Mouse (Mus musculus) kidney, adult 18-20 months (tissue): ENCODE results near the gene En1.

Source experiments
- DNase-seq: peaks from one replicate; pipeline ENCODE4 v3.0.0; 2021

Gene En1

DNA sequence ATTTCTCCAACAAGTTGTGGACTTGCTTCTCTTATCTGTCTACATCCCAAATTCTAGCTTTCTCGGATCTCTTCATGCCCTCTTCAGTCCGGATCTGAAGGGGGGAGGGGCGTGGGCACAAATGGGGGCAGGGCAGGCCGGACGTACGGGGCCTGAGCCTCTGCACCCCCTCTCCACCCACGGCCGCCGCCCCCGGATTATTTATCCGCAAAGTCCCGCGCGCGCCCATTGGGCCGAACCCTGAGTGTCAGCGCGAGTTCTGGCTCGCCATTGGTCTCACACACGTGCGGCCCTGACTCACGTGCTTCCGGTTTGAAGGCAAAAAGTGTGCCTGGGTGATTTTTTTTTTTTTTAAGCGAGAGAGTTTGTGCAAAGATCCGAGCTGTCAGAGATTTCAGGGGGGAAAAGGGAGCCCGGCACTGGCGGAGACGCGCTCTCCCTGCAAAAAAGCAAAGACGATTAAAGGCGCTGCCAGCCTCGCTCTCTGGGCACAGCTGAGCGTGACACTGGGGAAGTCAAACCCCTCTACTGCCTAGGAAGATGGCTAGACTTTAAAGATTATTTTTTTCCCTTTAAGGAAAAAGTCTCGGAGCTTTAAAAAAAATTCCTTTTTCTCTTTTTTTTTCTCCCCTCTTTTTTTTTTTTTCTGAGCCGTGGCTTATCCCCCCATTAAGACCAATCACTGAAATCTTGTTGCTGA is at the start of gene En1:
Gene En1 (plus strand): TSS at position 388 of the 700 bp plus-strand sequence.
- peak; percentile 14 for DNase-seq

DNA sequence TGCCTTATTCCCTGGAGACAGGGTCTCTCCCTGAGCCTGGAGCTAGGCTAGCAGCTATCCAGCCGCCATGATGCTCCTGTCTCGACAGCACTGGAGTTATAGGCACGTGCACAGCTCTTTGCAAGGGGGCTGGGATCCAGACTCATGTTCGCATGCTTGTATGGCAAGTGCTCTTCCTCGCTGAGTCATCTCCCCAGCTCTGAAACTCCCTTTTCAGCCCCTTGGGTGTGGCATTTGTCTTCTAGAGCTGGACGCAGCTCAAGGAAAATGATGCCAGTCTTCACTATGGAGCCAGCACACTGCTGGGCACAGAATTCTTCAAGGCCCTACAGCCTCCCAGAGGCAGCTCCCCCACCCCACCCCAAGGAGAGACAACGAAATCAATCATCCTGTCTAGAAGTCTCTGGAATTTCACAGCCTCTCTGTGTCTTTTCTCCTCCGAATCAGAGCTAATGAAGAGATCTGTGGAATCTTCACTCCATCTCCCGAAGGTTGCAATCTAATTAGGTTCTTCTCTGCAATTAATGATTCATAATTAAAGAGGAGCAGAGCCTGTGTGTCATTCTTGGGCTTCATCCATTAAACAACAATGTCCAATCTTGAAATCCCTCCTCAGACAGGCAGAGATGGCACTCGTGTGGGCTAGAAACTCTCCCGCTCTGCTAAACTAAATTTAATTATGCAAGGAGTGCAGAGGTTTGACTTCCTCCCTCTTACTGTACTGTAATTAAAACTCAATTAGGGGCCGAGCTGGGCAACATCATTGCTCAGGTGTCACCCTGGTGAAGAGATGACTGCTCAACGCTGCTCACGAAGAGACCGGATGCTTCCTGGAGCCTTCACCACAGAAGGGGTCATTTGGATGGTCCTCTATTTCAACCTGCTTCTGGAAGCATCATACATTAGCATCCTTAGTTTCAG is 45.0 kb upstream of the En1 start:
- no peak for DNase-seq

DNA sequence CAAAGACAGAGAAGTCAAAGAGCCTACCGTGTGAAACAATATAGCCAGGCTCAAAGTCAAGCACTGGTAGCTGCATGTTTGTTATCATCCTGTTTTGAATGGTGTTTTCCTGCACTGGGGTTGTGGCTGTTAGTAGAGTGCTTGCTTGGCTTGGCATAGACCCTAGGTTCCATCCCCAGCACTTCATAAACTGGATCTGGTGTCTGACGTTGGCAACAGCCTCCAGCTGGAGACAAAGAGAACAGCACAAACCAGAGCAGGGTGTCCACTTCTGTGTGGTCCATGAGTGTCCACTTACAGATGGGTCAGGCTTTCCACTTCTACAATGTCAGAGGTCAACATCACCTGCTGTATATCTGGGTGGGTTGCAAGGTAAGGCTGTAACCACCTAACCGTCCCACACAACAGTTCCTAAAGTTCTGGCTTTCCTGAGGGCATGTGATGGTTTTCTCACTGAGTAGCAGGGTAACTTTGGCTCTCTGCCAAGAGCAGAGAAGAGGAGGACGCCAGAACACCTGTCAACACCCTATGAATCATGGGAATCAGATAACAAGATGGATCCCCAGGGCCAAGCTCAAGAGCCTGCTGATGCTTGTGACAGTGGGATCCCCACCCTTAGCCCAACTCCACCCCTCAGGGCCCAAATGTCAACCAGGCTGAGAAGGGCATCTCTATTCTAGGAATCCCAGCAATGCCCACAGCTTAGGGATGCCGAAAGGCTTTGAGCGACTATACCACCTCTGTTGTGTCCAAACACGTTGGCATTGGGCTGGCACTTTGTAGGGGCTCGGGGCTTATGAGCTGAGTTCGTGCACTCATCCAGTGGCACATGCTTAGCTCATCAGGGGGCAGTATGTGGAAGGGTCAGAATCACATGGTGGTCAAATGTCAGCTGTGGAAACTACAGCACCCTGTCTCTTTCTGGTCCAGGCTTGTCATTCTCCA is 43.6 kb upstream of the En1 start:
- DNase-seq, result no peak

DNA sequence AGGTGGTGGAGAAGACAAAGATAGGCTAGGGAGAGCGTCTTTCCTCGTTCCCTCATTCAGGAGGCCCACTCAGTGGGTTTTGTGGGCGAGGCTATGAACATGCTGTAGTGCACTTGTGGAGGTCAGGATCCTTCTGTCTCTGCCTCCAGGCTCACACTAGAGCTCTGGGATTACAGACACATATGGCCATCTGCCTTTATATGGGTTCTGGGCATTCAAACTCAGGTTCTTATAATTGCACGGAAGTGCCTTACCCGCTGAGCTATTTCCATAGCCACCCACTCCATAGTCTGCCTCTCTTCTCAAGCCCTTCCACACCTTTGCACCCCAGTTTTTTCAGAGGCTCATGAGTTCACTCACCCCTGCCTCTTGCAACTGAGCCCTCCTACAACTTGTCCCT is 42.3 kb upstream of the En1 start:
- DNase-seq, result no peak

DNA sequence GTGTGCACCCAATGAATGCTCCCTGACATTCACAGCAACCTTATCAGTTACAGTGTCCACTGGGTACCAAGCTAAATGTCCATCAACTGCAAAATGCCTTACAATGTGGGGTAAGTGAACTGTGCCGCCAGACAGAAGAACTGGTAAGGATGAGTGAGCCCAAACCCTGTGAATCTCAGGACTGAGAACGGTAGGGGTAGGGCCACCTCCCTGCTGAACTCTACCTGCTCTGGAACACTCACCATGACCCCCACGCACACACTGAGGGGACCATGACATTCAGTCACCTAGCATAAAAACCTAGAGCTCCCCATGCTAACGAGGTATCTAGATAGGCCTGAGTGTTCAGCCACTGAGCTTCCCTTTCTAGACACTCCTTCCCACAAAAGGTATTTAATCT is 20.9 kb upstream of the En1 start:
- no peak for DNase-seq

DNA sequence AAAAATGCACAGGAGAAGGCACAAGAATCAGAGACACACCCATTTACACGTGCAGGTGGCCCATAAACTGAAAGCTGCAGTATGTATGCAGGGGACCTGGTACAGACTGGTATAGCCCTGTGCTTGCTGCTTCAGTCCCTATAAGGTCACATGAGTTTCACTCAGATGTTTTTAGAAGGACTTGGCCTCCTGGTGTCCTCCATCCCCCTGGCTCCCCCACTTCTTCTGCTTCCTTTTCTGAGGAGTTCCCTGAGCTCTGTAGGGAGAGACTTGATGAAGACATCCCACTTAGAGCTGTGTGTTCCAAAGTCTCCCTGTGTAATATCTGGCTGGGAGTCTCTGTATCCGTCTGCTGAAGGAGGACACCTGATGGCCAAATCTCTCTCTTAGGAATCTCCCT is 16.7 kb upstream of the En1 start:
- DNase-seq, result no peak

DNA sequence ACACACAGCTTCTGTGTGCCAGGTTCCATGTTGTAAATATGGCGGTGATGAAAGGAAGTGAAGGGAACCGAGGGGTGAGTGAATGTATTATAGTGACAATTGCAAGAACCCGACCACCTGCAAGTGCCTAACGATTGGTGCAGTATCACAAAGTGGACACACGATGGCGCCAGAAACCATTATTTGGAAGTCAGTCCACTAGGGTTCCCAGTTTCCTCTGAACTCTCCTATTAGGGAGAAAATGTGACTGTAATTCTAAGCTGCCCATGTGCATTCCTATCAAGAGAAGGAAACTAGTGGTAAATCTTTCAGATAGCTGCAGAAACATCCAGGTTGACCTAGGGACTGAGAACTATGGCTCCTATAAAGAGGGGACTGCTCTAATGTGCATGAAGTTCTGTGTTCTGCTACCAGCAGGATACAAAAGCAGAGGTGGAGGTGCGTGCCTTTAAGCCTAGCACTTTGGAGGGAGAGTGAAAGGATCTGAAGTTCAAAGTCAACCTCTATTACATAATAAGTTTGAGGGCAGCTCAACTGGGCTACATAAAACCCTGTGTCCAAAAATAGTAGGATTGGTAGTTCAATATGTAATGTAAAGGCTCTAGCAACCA is 15.6 kb upstream of the En1 start:
- peak; percentile 69 for DNase-seq

DNA sequence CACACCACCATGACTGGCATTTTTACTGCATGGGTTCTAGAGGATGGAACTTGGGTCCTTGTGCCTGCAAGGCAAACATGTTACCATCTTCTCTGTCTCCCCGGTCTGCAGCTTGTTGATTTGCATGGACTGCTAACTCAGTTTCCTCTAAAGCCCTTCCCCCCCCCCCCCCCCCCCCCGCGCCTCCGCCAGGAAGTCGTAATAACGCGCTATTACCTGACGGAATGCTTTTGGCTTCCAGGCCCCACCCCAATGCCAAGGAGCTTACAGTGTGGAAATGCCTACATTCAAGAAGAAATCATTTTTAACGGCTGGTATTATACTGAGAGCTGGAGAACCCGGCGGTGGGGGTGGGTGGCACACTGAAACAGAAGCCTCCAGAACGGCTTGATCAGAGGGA is 14.8 kb upstream of the En1 start:
- no peak for DNase-seq

DNA sequence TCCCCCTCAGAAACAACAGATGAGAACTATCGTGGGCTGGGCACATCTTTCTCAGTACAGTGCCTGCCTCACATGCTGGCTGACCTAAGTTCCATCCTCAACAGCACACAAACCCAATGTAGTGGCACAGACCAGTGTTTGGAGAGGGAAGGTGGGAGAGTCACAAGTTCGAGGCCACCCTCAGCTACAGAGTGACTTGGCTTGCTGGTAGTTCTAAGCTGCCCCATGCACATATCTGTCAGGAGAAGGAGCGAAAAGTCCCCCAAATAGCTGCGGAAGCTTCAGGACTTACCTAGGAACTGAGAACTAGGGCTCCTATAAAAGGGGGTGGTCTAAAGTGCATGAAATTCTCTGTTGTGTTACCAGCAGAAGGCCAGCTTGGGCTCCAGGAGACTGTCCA is 14.3 kb upstream of the En1 start:
- no peak for DNase-seq

DNA sequence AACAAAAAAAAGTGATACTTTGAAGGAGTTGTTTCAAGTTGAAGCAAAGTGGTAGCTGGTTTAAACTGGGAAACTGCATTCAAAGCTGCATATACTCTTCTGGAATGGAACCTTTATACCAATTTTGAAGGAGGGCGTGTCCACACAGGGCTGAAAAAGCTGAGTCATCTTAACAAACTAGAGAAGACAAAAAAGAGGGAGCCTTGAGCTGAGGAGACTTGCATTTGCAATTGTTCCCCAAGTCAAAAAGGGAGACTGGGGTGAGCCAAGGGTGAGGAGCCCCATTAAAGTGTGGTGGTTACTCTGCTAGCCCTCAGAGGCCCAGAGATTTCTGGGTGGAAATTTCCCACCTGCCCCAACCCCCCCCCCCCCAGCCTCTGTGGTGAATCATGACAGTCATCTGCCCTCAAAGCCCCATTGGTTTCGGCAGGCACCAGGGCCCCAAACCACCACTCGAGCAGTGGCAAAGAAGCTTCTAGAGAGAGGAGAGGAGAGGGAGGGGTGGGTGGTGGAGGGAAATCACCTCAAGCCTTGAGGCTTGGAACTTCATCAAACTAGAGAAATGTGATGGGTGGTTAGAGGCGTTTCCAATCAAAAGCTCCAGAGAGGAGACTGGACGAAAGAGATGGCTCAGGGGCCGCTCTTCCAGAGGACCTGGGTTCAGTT is 13.7 kb upstream of the En1 start:
- DNase-seq, result no peak

DNA sequence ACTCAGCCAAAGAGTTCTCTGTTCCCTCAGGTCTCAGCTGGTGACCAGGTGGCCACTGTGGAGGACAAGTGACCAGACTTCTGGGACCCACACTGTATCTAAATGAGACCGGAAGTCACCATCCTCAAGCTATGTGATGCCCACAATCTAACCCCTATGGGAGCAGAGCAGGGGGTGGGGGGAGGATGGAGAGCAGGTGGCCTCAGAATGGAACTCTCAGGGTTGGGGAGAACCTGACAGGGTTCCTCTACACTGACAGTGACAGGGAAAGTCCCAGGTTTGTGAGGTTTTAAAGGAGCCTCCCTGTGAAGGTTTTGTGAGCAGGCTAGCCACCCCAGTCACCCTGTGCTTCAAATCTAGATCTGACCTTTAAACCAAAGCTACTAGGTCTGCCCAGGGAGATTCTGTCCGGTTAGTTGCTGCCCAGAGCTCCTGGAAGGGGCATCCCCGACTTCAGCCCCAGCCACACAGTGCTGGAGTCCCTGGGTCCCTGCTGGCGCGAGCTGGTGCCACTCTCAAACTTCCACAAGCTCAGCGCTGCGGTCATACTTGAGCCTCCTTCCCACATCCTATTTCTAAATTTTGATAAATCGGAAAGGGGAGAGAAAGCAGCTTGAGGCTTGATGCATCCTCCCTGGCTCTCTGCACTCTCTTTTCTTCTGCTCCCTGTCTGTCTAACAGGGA is 8.8 kb upstream of the En1 start:
- DNase-seq, result no peak

DNA sequence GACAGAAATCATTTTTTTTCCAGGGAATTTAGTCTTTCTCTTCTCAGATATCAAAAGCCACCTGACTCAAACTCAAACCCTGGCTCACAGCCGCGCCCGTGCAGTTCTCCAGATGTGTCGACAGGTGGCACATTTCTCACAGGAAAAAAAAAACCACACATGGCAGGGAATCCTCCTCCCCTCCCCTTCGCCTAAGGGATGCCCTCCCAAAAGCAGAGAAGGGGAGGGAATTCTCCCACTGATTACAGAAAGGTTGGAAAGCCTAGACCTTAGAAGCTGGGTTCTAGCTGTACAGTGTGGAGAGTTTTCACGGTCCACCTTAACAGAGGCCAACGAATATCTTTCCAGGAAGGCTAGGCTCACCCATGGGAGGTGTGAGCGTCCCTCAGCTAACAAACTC is 7.6 kb upstream of the En1 start:
- DNase-seq, result peak; percentile 33

DNA sequence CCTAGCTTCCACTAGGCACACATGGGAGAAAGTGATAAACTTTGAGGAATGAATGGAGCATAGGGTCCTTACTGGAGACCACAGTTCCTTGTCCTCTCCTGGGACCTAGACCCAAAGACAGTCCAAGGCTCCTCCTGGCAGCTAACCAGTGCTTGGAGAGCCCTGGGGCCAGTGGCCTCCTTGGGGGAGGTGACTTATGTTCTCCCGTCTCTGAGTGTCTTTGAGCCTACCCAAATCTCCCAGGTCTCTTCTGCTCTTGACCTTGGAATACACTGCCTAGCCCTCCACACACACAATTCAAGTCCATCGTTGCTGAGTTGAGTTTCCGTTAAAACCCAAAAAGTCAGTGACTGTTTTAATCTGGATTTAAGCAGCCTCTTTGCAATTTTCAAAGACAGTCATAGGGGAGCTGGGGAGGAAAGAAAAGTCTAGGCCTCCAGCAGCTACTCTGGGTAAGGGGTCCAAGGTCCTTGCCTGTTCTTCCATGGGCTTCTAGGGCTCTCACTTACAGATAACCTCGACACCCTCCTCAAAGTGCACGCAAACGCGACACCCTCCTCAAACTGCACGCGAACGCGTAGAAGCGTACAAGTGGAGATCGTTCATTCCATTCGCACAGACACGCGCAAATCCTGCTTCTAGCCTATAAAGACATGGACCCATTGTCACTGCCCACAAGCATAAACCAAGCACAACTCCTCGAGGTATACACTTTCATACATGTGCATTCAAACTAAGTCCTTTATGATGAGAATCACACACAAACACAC is 6.6 kb upstream of the En1 start:
- DNase-seq, result no peak

DNA sequence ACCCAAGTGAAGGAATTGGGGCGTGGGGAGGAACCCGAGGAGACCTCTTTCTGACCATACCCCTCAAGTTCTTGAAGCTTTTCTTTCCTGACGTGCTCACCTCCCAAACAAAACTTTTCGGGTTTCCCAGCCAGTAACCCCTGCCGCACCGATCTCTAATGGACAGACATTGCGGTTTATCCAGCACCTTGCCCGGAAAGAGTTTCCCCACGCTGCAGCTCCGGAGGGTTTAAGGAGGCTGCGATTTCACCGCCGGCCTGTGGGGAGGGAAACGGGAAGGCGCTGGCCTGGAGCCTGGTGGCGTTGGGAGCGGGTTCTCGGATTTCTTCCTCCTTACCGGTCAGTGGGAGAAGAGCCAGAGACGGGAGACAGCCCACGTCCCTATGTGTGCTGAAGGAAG is 5.9 kb upstream of the En1 start:
- no peak for DNase-seq

DNA sequence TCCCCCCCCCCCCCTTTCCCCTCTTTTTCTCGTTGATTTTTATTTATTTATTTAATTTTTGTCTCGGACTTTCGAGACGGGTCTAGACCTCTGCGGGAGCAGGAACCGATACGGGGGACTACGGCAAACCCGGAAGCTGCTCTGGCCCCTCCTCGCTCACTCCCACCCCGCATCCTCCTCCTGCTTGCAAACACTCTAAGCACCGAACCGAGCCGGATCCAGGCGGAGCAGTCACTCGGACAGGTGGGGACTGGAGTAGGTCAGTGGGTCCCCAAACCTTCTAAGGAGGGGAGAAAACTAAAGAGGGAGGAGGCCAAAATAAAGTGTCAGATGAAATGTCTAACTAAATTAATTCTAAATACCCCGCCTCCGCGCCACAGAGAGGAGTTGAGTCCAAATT is 5.4 kb upstream of the En1 start:
- no peak for DNase-seq

DNA sequence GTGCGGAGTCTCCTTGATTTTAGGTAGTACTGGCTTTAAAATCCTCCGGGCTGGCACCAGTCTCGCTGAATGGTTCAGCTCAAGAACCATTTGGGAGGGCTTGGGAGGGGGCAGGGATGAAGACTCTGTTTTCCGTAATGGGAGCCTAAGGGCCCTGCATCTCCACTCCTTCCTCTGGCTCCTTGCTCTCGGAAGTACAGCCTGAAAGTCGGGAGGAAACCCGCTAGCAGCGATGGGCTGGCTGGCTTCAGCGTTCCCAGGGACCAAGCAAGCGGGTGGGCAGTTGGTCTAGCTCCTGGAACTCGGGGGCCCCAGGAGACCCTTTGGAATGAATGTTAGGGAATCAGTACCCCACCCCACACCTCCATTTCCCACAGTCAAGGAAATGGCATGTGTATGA is 4.9 kb upstream of the En1 start:
- no peak for DNase-seq

DNA sequence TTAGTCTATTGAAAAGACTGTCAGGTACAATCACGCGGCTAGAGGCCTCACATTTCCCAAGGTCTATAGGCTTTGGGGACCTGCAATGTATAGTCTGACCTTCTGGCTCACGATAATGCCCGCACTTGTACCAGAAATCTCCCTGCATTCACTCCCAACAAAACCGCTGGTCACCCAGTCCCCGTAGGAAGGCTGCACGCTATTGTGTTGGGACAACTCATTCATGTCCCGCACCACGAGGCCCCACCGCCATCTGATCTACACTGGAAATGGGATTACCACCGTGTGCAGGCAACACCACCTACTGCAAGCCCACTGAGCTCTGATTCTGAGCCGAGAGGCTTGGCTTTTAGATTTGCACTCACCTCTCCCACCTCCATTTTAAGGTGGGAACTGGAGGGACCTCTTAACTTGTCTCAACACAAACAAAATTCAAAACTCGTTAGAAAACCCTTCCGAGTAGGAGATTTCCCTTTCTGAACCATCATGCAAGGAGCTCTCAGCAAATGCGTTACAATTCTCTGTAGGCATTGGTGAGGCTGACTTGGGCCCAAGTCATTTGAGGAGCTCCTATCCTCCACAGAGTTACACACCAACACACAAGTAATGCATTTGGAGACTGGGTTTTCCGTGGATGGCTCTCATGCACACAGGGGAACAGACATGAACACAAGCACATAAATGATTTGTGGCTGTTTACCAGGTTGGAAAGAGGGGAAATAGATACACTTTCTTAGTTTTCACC is 3.9 kb upstream of the En1 start:
- no peak for DNase-seq

DNA sequence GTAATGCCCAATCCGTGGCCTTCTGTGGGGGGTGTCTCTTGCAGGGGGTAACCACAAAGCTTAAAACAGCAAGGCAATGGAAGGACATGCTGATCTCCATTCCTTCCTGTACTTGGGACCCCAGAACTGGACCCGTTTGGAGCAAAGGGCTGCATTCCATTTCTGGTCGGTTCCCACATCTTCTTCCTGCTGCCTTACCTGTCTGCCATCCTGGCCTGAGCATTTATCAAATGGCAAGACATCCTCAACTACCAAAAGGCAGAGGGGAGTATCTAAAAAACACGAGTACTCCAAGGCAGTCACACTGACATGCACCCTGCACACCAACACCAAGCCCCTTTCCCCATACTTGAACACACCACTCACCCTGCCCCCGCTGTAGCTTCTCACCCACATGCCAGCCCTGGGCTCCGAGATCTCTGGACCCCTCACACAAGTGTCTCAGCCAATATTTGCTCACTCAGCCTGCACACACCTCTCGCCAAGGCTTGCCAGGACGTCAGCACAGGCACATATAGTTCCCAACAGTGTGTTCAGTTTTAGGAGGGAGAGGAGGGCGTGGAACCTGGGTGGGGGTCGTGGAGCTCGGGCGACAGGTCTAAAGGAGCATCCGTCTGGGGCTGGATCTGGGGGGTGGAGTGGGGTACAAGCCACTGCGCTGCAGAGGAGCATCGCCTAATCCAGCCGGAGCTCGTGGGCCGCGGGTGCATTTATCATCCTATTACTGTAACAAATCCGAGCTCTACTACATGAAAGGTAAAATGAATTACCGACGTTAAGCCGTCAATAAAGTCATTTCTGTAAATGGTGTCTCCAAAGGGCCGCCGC is 2.7 kb upstream of the En1 start:
- no peak for DNase-seq

DNA sequence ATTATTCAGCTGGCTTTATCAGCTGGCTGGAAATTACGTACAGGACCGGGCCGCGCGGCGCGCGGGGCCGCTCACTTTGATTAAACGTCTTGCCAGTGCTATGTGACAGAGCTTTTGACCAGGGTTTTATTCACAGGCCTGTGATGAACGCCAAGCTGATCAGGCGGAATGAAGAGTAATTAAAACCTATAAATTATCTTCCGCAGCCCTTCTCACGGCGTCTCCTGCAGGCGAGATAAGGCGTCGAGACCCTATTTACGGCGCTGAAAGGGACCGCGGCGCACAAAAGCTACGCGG is 2.1 kb upstream of the En1 start:
- DNase-seq, result no peak
